Mouse (Mus musculus) testis, adult 2 months (tissue): ENCODE results near the gene Serpinb6b. TPM values are rescaled to one million over a fixed set of nuclear protein-coding genes. Genes with fewer than 3 reads are reported as not detected.

Experiments
- H3K27ac ChIP-seq: fragments of 200-500 bp; 2 replicates; pipeline ENCODE4 v1.5.1; 2012; ENCODE audit warnings: low read depth, low read length; ENCODE audit not compliant: control insufficient read depth, insufficient read depth
- H3K27me3 ChIP-seq: fragments of 200-500 bp; 2 replicates; pipeline ENCODE4 v1.6.1; 2012; ENCODE audit warnings: mild to moderate bottlenecking, low read length, moderate library complexity; ENCODE audit not compliant: control insufficient read depth, insufficient read depth
- H3K36me3 ChIP-seq: fragments of 200-500 bp; 2 replicates; pipeline ENCODE4 v1.6.1; 2012; ENCODE audit warnings: mild to moderate bottlenecking, low read length; ENCODE audit not compliant: control insufficient read depth, insufficient read depth
- H3K4me1 ChIP-seq: fragments of 200-500 bp; 2 replicates; pipeline ENCODE4 v1.6.1; 2012; ENCODE audit warnings: low read length; ENCODE audit not compliant: control insufficient read depth, insufficient read depth
- H3K4me3 ChIP-seq: fragments of 200-500 bp; 2 replicates; pipeline ENCODE4 v1.5.1; 2012; ENCODE audit warnings: low read depth, mild to moderate bottlenecking, low read length, moderate library complexity, mixed read lengths; ENCODE audit not compliant: control insufficient read depth
- CTCF ChIP-seq: fragments of 200-500 bp; IDR thresholded peaks from 2 replicates; pipeline ENCODE4 v1.5.1; 2012; ENCODE audit warnings: low read depth, mild to moderate bottlenecking, inconsistent platforms, low read length, moderate library complexity; ENCODE audit not compliant: control insufficient read depth, insufficient read depth, insufficient replicate concordance
- POLR2A ChIP-seq: fragments of 200-500 bp; IDR thresholded peaks from 2 replicates; pipeline ENCODE4 v1.6.1; 2012; ENCODE audit warnings: low read depth, mild to moderate bottlenecking, inconsistent platforms, low read length, moderate library complexity; ENCODE audit not compliant: control insufficient read depth
- polyA plus RNA-seq: library from polyadenylated mRNA; depleted of rRNA; stranded (reverse); fragments of >200 nt; gene quantifications from 2 replicates; pipeline ENCODE4 v1.2.3, GENCODE M21; 2012

The Serpinb6b gene
- polyA plus RNA-seq, 1 experiment: 0.83 TPM

DNA sequence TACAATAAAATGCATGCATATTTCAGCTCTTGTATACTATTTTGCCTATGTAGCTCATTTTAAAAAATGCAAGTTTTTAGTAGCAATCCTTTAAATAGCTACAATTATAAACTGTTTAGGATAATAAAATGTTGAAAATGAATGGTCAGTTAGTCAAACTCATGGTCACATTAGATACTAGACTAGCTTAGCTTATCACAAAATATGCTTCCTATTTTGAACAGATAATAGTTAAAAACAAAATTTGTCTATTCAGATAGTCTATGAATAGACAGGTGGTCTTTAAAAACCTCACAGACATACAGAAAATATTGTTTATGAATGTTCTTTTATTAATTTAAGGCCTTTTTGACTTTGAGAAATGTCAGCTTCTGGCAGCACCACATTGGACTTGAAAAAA, 21.2 kb downstream of the Serpinb6b start:
- no peak overlapping the region for H3K4me3 ChIP-seq
- H3K27ac ChIP-seq: no peak overlapping the region
- H3K4me1 ChIP-seq: no peaks in the 10 kb centered on the region
- H3K36me3 ChIP-seq: no peaks in the 10 kb centered on the region
- no peaks in the 10 kb centered on the region for H3K27me3 ChIP-seq
- TF ChIP-seq CTCF (no peak), POLR2A (no peak)

DNA sequence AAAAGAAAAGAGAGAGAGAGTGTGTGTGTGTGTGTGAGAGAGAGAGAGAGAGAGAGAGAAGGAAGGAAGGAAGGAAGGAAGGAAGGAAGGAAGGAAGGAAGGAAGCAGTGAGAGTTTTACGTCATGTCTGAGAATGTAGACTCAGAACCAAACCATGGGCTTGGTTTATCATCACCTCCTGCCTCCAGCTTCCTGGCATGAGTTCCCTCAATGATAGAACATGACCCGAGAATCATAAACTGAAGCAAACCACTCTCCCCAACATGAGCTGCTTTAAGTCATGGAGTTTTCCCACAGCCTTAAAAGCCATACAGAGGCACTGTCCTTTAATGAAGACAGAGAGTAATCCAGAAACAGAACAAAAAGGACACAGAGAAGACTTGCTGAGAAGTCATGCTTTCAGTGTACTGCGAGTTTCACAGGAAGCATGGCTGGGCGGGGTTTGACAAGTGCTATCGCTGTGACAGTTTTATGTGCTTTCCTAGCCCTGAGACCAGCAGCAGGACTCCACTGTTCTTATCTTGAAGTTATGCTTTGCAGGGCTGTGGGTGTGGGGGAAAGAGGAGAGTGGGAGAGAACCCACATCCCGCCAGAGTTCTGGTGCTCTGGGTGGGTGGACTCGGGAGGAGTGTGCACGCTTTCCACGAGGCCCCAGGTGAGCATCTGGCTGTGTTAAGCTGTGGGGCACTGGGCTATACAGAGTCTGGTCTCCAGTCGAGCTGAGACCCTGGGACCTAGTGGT, 28.3 kb downstream of the Serpinb6b start:
- Histone ChIP-seq H3K36me3 (no peaks in the 10 kb centered on the region), H3K4me3 (peak overlapping the region; percentile 74), H3K27me3 (no peaks in the 10 kb centered on the region), H3K4me1 (no peaks in the 10 kb centered on the region), H3K27ac (no peak overlapping the region)
- TF ChIP-seq CTCF: no peak
- TF ChIP-seq POLR2A: no peak

DNA sequence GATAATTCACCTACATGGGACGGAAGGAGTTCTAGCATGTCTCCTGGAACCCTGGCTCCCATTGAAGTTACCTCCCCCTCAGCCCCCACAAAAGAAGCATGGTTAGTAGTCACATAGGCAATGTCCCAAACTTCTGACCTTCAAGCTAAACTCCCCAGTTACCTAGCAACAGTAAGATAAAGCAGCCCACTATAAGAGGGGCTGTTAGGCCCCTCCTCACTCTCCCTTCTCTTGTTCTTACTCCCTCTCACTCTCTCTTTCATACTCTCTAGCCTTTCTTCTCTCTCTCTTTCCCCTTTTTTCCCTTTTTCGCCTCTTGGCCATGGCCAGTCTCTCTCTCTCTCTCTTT, 28.9 kb downstream of the Serpinb6b start:
- no peak for TF ChIP-seq POLR2A
- no peak for TF ChIP-seq CTCF
- Histone ChIP-seq H3K36me3 (no peaks in the 10 kb centered on the region), H3K27ac (no peak overlapping the region)

DNA sequence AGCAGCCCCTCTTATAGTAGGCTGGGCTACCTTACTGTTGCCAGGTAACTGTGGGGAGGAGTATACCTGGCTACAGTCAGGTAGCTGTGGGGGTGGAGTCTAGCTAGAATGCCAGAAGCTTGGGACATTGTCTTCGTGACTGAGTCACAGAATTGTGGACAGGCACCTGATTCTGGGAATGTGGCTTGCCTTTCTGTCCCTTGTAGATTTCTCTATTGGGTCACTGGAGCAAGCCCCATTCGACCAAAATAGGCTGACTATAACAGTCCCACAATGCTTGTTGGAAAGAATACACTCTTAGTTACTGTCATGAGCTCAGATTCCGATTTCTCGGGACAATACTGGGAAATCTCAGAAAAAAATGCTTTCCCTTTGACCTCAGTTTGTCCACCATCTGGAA, 30.0 kb downstream of the Serpinb6b start:
- Histone ChIP-seq H3K4me1 (no peaks in the 10 kb centered on the region), H3K4me3 (peak overlapping the region; percentile 74), H3K27me3 (no peaks in the 10 kb centered on the region), H3K27ac (no peak overlapping the region), H3K36me3 (no peaks in the 10 kb centered on the region)
- no peak for TF ChIP-seq CTCF
- TF ChIP-seq POLR2A: 0 out of 2 replicates have a peak, but pooled peaks have one; percentile 37

More for the DNA sequence above, 28.9 kb downstream of the Serpinb6b start:
- Histone ChIP-seq H3K27me3 (no peaks in the 10 kb centered on the region), H3K4me3 (peak overlapping the region; percentile 74), H3K4me1 (no peaks in the 10 kb centered on the region)

DNA sequence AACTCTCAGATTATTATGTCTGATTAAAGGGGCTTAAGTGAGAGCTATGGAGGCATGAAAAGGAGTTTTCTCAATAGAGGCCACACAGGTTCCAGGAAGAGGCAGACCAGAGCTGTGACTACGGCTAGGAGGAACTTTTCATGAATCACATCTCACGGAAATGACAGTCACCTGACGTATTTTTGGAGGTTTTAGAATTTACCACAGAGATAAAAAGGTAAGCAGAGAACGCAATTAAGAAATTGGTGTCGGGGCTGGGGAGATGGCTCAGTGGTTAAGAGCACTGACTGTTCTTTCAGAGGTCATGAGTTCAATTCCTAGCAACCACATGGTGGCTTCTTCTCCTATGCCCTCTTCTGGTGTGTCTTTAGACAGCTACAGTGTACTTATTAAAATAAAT, 36.3 kb downstream of the Serpinb6b start:
- H3K36me3 ChIP-seq: no peaks in the 10 kb centered on the region
- TF ChIP-seq POLR2A (no peak), CTCF (no peak)
- H3K4me3 ChIP-seq: no peak overlapping the region
- no peaks in the 10 kb centered on the region for H3K27me3 ChIP-seq
- H3K27ac ChIP-seq: no peak overlapping the region
- H3K4me1 ChIP-seq: no peaks in the 10 kb centered on the region

DNA sequence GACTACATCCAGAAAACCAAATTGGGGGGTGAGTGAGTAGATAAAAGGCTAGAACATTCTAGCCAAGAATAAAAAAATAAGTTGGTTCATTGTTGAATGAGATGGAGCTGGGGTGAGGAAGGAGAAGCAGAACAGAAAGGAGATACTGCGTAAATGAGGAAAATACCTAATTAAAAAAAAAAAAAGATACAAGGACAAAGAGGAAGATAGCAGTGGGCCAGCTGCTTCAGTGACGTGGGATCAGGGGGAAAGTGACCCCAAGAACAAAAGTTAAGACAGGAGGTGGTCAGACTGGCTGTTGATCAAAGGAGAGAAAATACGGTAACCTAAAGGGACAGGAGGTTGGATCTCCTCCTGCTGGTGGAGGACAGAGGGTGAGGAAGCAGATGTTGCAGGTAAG, 37.9 kb downstream of the Serpinb6b start, which contains the start of gene Serpinb9:
TSS of gene Serpinb9 (plus strand) at position 301 of the 400 bp plus-strand sequence.
- TF ChIP-seq POLR2A: no peak
- TF ChIP-seq CTCF: no peak
- Histone ChIP-seq H3K27me3 (no peaks in the 10 kb centered on the region), H3K4me1 (no peaks in the 10 kb centered on the region), H3K27ac (peak within 1 kb of the TSS; percentile 74), H3K36me3 (no peaks in the 10 kb centered on the region), H3K4me3 (no peak within 1 kb of the TSS)

DNA sequence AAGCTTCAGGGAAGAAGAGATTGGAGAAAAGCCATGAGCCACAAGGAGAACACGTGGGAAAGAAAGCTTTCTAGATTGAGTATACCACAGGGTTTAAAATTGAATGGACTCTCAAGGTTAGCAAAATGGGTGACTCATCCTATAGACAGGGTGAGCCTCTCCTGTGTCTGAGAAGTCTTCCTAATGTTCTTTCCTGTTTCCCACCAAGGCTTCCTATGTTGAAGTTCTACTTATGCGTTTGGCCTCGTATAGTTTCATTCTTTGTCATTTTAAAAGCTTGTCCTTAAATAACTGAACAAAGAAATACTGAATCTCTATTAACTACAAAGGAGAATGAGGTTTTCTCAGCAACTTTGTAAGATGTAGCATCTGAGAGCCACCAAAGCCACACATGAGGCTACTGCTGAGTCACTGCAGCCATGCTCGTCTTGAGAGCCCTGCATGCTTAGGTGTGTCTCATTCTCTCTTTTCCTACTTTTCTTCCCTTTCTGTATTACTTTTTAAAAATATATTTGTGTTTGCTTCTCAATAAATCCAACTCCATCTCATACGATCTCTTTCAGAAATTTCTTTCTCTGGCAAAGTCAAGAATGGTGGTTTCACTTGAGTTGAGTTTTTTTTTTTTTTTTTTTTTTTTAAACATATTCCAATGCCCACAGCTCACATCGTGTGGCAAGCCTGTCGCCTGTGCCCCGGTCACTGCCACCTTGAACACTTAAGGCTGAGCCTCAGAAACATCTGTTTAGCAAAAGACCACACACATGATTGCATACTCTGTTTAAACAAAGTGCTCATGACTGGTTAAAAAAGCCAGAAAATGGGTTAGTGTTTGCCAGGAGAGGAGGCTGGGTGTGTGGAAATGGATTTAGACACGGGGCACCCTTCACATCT, 38.8 kb downstream of the Serpinb6b start:
- TF ChIP-seq POLR2A (no peak), CTCF (no peak)
- no peaks in the 10 kb centered on the region for H3K4me1 ChIP-seq
- no peak overlapping the region for H3K4me3 ChIP-seq
- H3K36me3 ChIP-seq: no peaks in the 10 kb centered on the region
- H3K27me3 ChIP-seq: no peaks in the 10 kb centered on the region
- peak overlapping the region; percentile 74 for H3K27ac ChIP-seq
